Mouse (Mus musculus): ENCODE measurements around the gene Gna13. TPM values are rescaled to one million over a fixed set of nuclear protein-coding genes. Genes with fewer than 3 reads are reported as not detected.
"Not testable (repeated sequence)": the region's sequence is repeated elsewhere in the genome, so short reads cannot be mapped to it uniquely, and the experiment has no call there.

Gene Gna13
- polyA plus RNA-seq (2017; shearing (Covaris generic)): 10 to 100 TPM; 57.3 to 78.9 (median 61.4) TPM

DNA sequence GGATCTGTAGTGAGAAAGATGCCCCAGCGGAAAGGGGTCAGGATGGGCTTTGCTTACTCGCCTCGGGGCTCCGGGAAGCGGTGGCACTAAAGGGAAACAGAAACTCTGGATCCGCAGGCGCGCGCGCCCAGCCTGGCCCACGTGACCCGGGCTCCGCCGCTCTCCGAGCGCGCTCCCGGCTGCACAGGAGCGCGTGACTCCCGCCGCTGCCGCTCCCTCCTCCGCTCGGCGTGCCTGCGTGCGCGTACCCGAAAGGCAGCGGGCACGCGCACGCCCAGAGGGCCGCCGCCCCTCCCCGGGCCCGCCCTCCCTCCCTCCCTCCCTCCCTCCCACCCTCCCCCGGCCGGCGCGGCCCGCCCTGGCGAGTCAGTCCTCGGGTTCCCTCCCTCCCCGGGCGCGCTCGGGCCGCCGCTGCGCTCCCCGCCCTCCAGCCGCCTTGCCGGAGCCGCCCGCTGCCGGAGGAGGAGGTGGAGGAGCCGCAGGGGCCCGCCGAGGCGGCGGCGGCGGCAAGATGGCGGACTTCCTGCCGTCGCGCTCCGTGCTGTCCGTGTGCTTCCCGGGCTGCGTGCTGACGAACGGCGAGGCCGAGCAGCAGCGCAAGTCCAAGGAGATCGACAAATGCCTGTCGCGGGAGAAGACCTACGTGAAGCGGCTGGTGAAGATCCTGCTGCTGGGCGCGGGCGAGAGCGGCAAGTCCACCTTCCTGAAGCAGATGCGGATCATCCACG is at the start of gene Gna13:
Gene Gna13 (plus strand): TSS at position 369 of the 728 bp plus-strand sequence.
- ATAC-seq: peak; percentile 49

DNA sequence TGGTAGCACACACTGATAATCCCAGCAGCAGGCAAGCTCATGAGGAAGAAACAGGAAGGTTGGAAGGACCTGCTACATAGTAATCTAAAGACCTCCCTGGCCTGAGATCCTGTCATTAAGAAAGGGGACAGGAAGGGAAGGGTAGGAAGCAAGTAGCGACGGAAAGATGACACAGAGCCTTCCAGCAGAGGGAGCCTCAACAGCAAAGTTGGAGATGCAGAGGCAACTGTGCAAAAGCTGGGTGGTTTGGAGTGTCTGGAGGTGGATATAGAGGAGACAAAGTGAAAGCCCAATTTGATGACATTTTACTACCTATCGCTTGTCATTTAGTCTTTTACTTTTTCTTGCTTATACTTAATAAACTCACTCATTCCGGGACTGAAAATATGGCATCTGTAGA is 45.7 kb upstream of the Gna13 start:
- peak; percentile 38 for ATAC-seq

DNA sequence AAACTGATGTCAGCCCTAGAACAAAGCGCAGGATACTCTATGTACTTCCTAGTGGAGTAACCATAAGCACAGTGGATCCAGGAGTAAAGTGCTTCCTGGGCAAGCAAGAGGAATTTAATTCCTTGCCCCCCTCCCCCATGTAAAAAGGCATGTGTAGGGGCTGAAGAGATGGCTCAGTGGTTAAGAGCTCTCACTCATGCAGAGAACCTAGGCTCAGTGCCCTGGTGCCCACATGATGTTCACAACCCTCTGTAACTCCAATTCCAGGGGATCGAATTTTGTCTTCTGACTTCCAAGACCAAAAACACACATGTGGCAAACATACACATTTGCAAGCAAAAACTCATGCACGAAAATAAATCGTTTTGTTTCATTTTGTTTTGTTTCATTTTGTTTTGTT is 43.2 kb upstream of the Gna13 start:
- no peak for ATAC-seq

DNA sequence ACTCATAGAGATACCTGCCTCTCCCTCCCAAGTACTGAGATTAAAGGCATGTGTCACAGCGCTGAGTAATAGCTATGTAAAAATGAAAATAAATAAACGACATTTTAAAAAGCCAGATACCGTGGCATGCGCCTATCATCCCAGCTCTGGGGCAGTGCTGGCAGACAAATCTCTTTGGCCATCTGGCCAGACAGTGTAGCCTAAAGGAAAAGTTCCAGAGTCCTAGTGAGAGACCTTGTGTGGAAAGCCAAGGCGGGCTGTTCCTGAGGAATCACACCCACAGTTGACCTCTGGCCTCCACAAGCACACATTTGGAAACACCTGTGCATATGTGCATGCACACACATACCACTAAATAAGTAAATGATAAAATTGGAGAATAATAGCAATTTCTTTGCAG is 42.7 kb upstream of the Gna13 start:
- ATAC-seq: no peak

DNA sequence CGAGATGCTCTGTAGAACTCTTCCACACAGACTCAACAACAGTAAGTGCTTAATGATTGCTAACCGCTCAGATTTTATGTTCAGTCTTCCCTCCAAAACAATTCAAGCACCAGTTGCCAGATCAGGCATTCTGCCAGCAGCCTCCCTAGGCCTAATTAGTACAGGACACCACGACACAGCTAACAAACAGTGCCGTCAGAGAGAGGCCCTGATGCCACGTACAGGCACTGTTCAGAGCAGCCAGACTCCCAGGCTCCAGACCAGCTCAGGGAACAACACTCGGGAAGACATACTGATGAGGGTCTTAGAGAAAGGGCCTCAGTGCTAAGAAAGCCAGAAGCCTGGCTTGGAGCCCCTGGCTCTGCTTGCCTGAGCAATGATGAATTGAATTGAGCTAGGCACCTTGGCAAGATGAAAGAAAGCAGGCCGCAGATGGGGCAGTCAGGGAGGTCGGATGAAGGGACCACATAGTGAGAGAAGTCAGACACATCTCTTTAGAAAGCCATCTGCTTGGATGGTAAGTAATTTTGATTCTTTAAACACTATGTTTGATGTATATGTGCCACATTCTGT is 42.2 kb upstream of the Gna13 start:
- ATAC-seq: no peak

DNA sequence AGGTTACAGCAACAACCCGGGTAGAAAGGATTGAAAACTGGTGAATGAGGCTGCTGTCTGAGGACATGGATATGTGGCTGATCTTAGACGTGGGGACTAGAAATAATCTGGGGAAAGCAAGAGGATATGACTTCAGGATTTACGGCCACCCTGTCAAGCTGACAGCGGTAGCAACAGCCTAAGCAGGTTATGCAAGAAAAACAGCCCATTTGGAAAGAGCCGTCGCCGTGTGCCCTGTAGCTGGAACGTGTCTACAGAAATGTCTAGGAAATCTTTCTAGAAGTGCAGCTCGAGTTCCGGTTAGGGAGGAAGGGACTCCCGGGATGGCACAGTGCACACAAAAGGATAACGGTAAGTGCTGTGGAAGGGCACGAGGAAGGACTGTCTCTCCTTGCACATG is 36.4 kb upstream of the Gna13 start:
- ATAC-seq: no peak

DNA sequence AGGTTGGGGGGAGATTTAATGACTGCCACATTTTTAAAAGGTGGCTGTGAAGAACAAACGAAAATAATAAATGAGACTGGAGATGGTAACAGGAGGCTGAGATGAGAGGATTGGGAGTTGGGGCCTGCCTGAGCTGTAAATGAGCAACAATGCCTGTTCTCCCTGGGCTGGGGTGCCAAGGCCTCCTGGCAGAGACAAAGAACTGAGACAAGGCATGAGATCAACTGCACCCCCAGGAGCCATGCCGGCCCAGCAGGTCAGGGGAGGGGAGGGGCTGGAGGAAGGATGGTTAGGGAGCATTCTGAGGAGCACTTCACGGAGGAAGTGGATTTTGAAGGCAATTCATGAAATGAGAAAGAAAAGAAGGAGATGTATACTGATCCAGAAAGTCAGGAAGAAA is 35.2 kb upstream of the Gna13 start:
- no peak for ATAC-seq

DNA sequence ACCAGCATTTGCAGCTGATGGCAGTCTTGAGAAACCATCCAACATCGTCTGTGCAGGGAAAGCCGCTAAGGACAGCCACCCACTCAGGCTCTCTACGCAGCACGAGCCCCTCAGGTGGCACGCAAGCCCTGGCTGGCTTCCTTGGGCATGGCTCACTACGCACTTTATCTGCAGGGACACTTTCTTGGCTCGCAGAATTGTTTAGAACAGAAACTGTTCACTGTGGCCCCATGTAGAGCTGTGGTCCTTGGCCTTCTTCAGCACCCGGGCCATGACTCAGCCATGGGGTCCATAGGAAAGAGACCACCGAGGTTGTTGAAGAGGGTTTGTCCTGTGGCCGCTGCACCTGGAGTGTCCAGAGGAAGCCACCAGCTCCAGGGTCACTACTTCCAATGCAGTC is 34.7 kb upstream of the Gna13 start:
- no peak for ATAC-seq

DNA sequence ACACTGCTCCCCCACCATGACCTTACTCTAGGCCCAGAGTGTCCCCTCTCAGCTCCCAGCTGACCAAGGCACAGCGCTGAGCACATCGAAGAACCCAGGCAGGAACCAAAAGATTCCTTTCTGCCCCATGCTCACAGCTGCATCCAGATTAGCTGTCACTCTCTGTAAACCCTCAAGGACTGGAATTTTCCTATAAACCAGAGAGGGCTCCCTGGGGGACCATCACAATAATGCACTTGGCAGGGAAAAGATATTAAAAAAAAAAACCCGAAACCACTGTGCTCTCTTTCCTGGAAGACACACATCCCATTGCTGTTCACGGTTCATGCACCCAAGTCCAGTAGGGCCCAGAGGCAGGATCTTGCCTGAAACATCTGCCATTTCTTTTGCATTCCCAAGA is 33.3 kb upstream of the Gna13 start:
- ATAC-seq: no peak

DNA sequence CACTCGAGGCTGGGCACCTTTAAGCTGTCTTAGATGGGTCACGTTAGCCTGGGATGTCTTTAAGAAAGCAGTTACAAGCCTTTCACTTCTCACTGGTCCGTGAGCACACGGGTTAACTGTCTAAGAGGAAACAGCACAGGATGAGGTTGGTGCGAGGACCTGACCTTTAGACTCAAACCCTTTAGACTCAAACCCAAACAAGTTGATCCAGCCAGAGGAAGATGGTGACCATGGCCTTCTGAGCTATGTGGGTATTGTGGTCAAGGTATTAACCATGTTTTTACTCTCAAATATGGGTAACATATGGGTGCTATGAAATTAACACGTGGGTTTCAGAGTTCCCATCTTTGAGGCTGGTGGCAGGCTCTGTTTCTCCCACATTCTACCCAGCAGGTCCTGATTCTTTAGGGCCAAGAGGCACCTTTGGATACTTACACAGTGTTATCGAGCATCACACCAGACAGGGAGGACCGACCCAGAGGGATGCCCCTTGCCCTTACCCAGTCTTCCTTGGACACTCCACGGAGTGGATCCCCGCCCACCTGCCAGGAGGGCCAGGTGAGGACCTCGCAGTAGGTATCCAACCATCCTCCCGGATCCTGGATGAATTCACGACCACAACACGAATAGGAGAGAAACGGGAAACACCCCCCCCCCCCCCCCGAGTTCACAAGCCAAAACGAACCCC is 31.8 kb upstream of the Gna13 start:
- ATAC-seq: no peak

DNA sequence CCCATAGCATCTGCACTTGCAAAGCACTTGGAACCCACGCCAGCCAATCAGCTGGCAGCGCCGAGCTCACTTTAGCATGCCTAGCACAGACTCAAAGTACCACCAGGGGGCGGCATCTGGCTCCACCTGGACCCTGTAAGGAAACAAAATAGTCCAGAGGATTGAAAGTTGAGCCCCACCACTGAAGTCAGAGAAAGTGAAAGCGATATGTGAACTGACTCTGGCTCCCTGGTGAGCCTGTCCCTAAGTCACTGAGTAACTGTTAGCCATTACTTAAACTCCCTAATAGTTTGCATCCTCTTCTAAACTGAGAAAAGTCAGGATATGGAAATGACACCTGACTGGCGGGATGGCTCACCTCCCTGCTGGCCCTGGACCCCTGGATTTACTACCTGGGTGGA is 31.2 kb upstream of the Gna13 start:
- ATAC-seq: peak; percentile 97

DNA sequence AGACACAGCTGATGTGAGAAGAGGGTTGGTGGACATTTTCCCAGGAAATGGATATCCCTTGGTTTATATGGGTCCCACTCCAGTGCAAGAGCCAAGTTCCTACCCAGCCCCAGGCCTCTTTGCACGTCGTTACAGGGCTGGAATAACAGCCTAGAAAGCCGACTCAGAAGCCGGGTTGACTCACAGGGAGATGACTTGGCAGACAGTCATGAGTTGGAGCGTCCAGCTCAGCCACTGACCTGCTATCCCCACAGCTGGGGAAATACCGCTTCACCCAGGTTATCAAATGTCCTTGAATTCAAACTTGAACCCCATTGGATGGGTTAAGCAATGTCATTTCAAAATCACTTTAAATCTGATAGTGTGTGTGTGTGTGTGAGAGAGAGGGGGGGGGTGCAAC is 29.9 kb upstream of the Gna13 start:
- ATAC-seq: no peak

DNA sequence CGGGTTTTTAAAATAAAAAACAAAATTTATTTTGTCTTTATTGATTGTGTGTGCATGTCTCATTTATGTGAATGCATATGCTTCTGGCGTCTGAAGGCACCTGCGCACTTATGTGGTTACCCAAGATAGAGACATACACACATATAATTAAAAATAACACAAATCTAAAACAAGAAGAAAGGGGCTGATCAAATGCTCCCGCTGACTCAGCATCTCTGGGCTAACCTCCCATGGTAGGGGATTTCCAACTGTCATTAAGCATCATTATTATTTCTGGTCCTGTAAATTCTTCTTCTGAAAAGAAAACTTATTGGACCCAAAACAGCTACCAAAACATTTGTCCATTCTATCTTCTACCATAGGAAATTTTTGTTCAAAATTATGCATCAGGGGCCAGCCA is 27.9 kb upstream of the Gna13 start:
- ATAC-seq: no peak

DNA sequence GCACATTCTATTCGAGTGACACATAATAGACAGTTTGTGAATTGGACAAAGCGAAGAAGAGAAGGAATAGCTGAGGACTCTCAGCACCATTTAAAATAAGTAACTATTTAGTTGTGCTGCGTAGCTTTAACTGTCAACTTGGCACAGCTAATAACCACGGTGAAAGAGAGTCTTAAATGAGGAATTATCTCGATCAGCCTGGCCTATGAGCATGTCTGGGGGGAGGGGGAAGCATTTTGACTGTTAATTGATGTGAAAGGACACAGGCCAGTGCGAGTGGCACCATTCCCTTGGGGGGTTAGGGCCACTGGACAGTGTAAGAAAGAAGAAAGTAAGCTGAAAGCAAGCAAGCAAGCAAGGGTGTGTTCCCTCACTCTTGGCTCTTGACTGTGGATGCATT is 26.7 kb upstream of the Gna13 start:
- no peak for ATAC-seq

DNA sequence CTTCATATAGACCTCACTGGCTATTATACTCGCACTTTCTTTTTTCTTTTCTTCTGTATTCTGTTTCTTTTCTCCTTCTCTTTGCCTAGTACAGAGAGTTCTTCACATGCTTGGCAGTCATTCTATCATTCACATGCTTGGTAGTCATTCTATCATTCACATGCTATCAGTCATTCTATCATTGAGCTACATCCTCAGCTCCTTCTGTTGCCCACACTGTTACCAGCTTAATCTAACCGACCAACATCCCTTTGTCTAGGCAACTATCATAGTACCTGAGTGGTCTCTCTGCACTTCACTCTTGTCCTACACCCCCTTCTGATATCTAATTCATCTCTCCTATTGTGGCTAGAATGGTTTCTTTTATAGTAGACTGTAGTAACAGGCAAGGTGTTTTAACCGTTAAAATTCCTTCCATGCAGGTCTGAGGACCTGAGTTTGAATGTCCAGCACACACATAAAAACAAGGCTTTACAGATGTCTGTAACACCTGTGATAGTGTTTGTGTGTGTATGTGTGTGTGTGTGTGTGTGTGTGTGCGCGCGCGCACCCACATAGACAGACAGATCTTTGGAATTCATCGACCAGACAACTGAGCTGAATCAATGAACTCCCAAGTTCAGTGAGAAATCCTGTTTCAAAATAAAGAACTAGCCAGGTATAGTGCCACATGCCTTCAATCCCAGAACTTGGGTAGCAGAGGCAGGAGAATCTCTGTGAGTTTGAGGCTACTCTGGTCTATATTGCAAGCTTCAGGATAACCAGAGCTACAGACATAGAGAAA is 23.3 kb upstream of the Gna13 start:
- ATAC-seq: no peak

DNA sequence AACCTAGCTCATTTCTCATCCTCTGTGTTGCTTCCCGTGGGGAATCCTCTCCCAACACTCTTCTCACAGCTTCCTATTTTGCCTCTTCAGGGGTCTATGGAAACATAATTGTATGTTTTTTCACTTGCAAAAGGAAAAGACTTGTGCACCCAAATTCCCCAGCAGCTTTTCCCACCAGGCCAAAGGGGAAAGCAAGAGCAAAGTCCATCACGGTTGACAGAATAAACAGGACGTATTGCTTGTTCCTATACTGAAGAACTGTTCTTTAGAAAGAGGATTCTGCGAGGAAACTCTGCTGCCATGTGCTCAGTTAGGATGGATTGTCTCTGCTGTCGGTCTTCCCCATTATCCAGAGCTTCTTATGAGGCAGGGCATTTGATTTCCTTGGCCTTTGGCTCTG is 22.1 kb upstream of the Gna13 start:
- ATAC-seq: no peak

DNA sequence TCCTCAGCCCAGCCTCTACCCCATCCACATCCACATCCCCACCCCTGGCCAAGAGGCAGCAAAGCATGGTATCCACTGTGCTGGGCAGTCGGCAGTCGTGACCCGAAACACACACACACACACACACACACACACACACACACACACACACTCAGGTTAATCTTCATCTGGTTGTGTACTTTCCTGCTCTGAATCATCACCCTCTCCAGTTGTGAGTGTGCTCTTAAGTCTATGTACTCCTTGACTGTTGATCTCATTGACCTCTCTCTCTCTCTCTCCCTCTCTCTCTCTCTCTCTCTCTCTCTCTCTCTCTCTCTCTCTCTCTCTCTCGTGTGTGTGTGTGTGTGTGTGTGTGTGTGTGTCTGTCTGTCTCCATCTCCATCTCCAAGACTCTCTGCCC is 20.0 kb upstream of the Gna13 start:
- ATAC-seq: not testable (repeated sequence)

DNA sequence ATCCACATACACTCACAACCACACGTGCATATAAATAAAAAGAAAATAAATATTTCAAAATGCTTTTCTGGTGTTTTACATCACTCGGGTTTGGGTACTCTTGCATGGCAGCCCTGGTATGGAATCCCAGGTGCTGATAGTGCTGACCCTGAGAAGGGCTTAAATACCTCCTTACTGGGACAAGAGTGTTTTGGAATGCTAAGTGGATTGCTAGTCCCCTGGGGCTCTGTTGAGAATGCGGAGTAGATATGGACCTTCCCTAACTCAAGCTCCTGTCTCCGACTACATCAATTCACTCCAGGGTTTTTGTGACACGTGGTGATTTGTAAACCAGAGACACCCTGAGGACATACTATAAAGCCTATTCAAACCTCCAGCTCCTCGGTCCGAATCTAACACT is 19.1 kb upstream of the Gna13 start:
- no peak for ATAC-seq

DNA sequence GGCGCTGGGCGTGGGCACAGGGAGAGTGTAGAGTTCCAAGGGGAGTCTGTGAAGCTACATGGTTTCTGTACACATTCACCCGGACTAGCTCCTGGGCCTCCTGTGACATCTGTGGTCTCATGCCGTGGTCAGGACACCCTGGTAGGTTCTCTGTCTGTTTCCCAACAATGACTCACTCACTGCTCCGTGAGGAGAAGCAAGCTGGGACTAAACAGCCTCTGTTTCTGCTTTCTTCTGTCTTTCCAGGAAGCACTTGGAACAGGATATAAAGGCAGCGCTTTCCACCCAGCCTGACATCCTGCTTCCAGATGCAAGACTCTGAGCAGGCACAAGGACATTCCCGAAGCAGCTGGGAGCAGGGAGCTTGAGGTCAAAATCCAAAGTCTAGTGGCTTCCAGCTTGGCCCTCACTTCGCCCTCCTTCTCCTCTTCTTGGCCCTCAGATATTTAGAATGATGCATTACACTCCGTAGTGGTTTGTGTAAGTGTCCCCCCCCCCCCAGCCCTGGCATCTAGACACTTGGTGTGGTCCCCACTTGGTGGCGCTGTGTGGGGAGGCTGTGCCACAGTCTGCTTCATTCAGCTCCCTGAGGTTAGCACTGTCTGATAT is 18.5 kb upstream of the Gna13 start:
- no peak for ATAC-seq

DNA sequence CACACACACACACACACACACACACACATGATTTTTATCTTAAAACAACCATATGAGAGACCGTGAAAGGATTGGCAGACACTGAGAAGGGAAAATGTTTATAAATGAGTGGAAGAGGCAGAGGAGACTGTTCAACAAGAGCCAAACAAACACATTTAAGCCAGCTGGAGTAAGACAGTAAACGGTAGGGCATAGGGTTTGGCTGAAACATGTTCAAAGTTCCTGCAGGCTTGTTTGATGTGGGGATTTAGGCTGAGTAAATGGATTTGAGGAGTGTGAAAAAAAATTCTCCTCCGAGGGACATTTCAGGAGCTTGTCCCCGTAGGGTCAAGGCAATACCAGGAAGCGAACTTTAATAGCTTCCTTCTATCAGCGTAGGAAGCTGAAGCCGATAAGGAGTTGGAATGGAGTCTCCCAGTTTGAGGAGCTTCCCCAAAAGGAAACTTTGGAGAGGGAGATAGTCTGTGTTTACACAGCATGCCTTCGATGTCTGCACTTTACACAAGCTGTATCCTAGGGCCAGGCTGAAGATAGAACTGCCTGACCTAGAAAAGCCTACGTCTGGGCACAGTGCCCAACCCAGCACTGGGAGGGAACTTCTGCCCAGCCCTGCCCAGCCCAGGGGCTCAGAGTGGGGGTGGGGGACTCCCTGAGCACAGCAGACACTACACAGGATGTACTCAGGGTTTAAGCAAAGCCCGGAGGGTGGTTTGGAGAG is 15.2 kb upstream of the Gna13 start:
- peak; percentile 90 for ATAC-seq

DNA sequence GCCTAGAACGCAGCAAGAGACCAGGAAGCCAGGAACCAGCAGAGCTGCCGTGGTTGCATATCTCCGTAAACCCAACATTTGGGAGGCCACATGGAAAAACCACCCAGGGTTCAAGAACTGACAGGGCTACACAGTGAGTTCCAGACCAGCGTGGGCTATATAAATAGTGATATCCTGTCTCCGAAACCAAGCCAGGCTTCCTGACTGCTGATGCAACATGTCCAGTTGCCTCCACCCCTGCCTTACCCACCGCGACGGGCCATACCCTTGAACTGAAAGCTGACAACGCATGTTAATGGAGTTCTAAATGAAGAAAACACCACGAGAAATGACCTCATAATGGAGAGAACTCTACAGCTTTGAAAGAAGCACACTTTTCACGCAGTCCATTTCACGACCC is 14.2 kb upstream of the Gna13 start:
- ATAC-seq: no peak

DNA sequence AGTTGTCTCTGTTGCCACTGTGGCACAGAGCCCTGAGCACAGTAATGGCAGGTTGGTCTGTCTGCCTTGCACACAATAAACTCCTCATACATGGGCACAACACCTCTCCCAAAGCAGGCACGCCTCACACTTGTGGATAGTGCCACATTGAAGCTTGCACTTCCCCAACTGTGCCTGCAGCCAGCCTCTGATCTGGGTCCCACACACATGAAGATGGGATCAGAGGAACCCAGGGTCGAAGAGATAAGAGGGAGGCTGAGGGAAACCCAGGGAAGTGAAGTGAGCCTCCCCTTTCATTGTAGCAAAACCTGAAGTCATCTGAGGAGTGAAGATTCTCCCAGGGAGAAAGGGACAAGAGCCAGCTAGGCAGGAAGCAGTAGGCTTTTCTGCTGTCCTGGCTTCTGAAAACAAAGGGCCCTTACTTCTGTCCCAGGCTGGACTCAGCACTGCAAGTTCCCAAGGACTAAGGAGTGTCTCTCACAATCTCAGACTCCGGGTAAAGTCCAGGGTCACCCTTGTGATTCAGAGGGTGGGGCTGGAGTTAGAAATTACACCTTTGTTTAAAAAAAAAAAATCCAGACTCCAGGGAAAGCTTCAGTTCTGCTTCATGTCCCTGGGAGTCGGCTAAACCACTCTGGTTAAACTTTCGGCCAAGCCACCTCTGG is 12.8 kb upstream of the Gna13 start:
- ATAC-seq: no peak

All from inflammation-experienced regulatory T-cells, adult 6 months (primary cell).